Mouse (Mus musculus): Measurements from ENCODE around the gene Gmfb.

- no peak for TF ChIP-seq EP300 (IDR thresholded peaks at IDR 0.05; ENCODE audit: insufficient read depth, low read depth, low read length)
- TF ChIP-seq POLR2A (IDR thresholded peaks at IDR 0.05; ENCODE audit: insufficient read depth, low read length) = no peak
These were observed 14.1 kb downstream of the Gmfb start for GRCm38 (mm10) chr14:46807927-46808326.

Measured in ES-Bruce4 (cell line).